Mouse (Mus musculus) small intestine, adult 10 weeks (tissue): ENCODE results near the gene Rchy1. TPM values are rescaled to one million over a fixed set of nuclear protein-coding genes. Genes with fewer than 3 reads are reported as not detected.

ENCODE experiments used
- polyA plus RNA-seq: library from polyadenylated mRNA; stranded (reverse); fragments of 350-450 nt; fragmentation: Illumina TruSeq; extraction: RNeasy Lipid Tissue Mini Kit (QIAGEN cat#74804); gene quantifications from one replicate; pipeline ENCODE4 v1.2.3, GENCODE M21; 2014; ENCODE audit warnings: low replicate concordance

The Rchy1 gene
- polyA plus RNA-seq = 77.9 TPM

GRCm38 (mm10) chr5:91962639-91963440, at the start of gene Rchy1:
Rchy1 (minus strand) TSS chr5:91963068.

GRCm38 (mm10) chr5:91987236-91987635, 24.4 kb upstream of the Rchy1 start, which contains the start of gene Odaph:
Odaph (plus strand) TSS chr5:91987475.

Other genes with a start within 250 kb of the Rchy1 start
- not detected for gene Odaph, start 24.4 kb upstream of the Rchy1 start, polyA plus RNA-seq
- gene Cdkl2, start 80.8 kb upstream of the Rchy1 start, polyA plus RNA-seq = 6.9 TPM
- gene G3bp2, start 120.7 kb upstream of the Rchy1 start, polyA plus RNA-seq = 235 TPM
- 236 TPM for gene Uso1, start 174.9 kb upstream of the Rchy1 start, polyA plus RNA-seq